Mouse (Mus musculus) testis, adult 2 months (tissue): ENCODE results near the gene Gna13. TPM values are rescaled to one million over a fixed set of nuclear protein-coding genes. Genes with fewer than 3 reads are reported as not detected.

Experiments
- H3K27ac ChIP-seq: fragments of 200-500 bp; 2 replicates; pipeline ENCODE4 v1.5.1; 2012; ENCODE audit warnings: low read depth, low read length; ENCODE audit not compliant: control insufficient read depth, insufficient read depth
- H3K27me3 ChIP-seq: fragments of 200-500 bp; 2 replicates; pipeline ENCODE4 v1.6.1; 2012; ENCODE audit warnings: mild to moderate bottlenecking, low read length, moderate library complexity; ENCODE audit not compliant: control insufficient read depth, insufficient read depth
- H3K36me3 ChIP-seq: fragments of 200-500 bp; 2 replicates; pipeline ENCODE4 v1.6.1; 2012; ENCODE audit warnings: mild to moderate bottlenecking, low read length; ENCODE audit not compliant: control insufficient read depth, insufficient read depth
- H3K4me1 ChIP-seq: fragments of 200-500 bp; 2 replicates; pipeline ENCODE4 v1.6.1; 2012; ENCODE audit warnings: low read length; ENCODE audit not compliant: control insufficient read depth, insufficient read depth
- H3K4me3 ChIP-seq: fragments of 200-500 bp; 2 replicates; pipeline ENCODE4 v1.5.1; 2012; ENCODE audit warnings: low read depth, mild to moderate bottlenecking, low read length, moderate library complexity, mixed read lengths; ENCODE audit not compliant: control insufficient read depth
- CTCF ChIP-seq: fragments of 200-500 bp; IDR thresholded peaks from 2 replicates; pipeline ENCODE4 v1.5.1; 2012; ENCODE audit warnings: low read depth, mild to moderate bottlenecking, inconsistent platforms, low read length, moderate library complexity; ENCODE audit not compliant: control insufficient read depth, insufficient read depth, insufficient replicate concordance
- POLR2A ChIP-seq: fragments of 200-500 bp; IDR thresholded peaks from 2 replicates; pipeline ENCODE4 v1.6.1; 2012; ENCODE audit warnings: low read depth, mild to moderate bottlenecking, inconsistent platforms, low read length, moderate library complexity; ENCODE audit not compliant: control insufficient read depth
- polyA plus RNA-seq: library from polyadenylated mRNA; depleted of rRNA; stranded (reverse); fragments of >200 nt; gene quantifications from 2 replicates; pipeline ENCODE4 v1.2.3, GENCODE M21; 2012

The Gna13 gene
- polyA plus RNA-seq, 1 experiment: 30.3 TPM

- Histone ChIP-seq H3K27ac (no peak overlapping the region), H3K4me1 (no peaks in the 10 kb centered on the region), H3K27me3 (no peaks in the 10 kb centered on the region), H3K4me3 (no peak overlapping the region), H3K36me3 (no peaks in the 10 kb centered on the region)
- no peak for TF ChIP-seq CTCF
- no peak for TF ChIP-seq POLR2A
Measured at GRCm38 (mm10) chr11:109417472-109418040, 54.9 kb downstream of the Gna13 start.

DNA sequence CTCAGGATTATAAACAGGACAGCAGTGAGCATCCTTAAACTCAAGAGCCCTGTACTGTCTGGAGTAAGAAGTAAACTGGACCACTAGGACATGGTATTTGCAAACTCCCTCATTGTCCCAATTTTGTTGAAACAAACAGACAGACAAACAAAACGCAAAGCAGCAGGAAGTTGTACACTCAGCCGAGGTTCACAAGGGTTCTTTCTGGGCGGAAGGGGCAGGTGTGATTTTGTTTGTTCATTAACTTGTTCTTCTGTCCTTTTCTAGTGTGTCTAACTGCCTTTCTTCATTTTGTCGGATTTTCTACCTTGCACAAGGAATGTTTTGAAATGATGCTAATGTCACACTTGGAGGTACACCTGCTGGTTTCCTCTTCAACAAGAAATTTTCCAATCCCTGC is 56.8 kb downstream of the Gna13 start:
- H3K36me3 ChIP-seq: no peaks in the 10 kb centered on the region
- H3K4me3 ChIP-seq: no peak overlapping the region
- H3K27ac ChIP-seq: no peak overlapping the region
- no peak for TF ChIP-seq CTCF
- TF ChIP-seq POLR2A: no peak
- H3K27me3 ChIP-seq: no peaks in the 10 kb centered on the region
- no peaks in the 10 kb centered on the region for H3K4me1 ChIP-seq

- no peak overlapping the region for H3K27ac ChIP-seq
- TF ChIP-seq POLR2A (no peak), CTCF (no peak)
- peaks cover 1% of the 10 kb centered on the region; the same call in 1 of the 2 replicates for H3K4me1 ChIP-seq
- no peak overlapping the region for H3K4me3 ChIP-seq
- no peaks in the 10 kb centered on the region for H3K36me3 ChIP-seq
- H3K27me3 ChIP-seq: no peaks in the 10 kb centered on the region
Measured at GRCm38 (mm10) chr11:109419961-109420566, 57.4 kb downstream of the Gna13 start.

- H3K27ac ChIP-seq: no peak overlapping the region
- no peaks in the 10 kb centered on the region for H3K27me3 ChIP-seq
- TF ChIP-seq CTCF (no peak), POLR2A (no peak)
Measured at GRCm38 (mm10) chr11:109420567-109420962, 57.9 kb downstream of the Gna13 start.

GRCm38 (mm10) chr11:109421205-109421604 is 58.6 kb downstream of the Gna13 start:
- Histone ChIP-seq H3K36me3 (no peaks in the 10 kb centered on the region), H3K4me3 (no peak overlapping the region), H3K4me1 (peaks cover 3% of the 10 kb centered on the region; the same call in 1 of the 2 replicates), H3K27me3 (no peaks in the 10 kb centered on the region), H3K27ac (no peak overlapping the region)
- TF ChIP-seq CTCF: no peak
- no peak for TF ChIP-seq POLR2A

More at GRCm38 (mm10) chr11:109420567-109420962, 57.9 kb downstream of the Gna13 start:
- no peak overlapping the region for H3K4me3 ChIP-seq
- H3K4me1 ChIP-seq: peaks cover 3% of the 10 kb centered on the region; the same call in 1 of the 2 replicates
- no peaks in the 10 kb centered on the region for H3K36me3 ChIP-seq

- Histone ChIP-seq H3K4me3 (no peak overlapping the region), H3K36me3 (no peaks in the 10 kb centered on the region)
- TF ChIP-seq CTCF (peak; percentile 15; the same call in 1 of the 2 replicates), POLR2A (no peak)
Measured at GRCm38 (mm10) chr11:109422263-109422662, 59.6 kb downstream of the Gna13 start.

GRCm38 (mm10) chr11:109423294-109423693 is 60.7 kb downstream of the Gna13 start:
- H3K36me3 ChIP-seq: no peaks in the 10 kb centered on the region
- TF ChIP-seq CTCF (no peak), POLR2A (no peak)
- H3K27me3 ChIP-seq: no peaks in the 10 kb centered on the region
- H3K4me3 ChIP-seq: no peak overlapping the region
- peaks cover 3% of the 10 kb centered on the region; the same call in 1 of the 2 replicates for H3K4me1 ChIP-seq
- H3K27ac ChIP-seq: no peak overlapping the region

More at GRCm38 (mm10) chr11:109422263-109422662, 59.6 kb downstream of the Gna13 start:
- H3K27ac ChIP-seq: no peak overlapping the region
- peaks cover 3% of the 10 kb centered on the region; the same call in 1 of the 2 replicates for H3K4me1 ChIP-seq
- H3K27me3 ChIP-seq: no peaks in the 10 kb centered on the region
